Mouse (Mus musculus): ENCODE data around the gene Gdf10.

Gdf10 gene

GRCm38 (mm10) chr14:33923168-33924070 lies at the start of gene Gdf10:
TSS of gene Gdf10 (plus strand) at chr14:33923587.
- DNase-seq, result no peak

- no peak for DNase-seq
Observed at GRCm38 (mm10) chr14:33878826-33879225, 44.6 kb upstream of the Gdf10 start.

- DNase-seq, result no peak
Observed at GRCm38 (mm10) chr14:33880236-33880635, 43.2 kb upstream of the Gdf10 start.

- no peak for DNase-seq
Observed at GRCm38 (mm10) chr14:33881471-33881870, 41.9 kb upstream of the Gdf10 start.

GRCm38 (mm10) chr14:33883046-33883445 lies 40.3 kb upstream of the Gdf10 start:
- peak in 1 of 2 experiments; percentile 10 for DNase-seq

- DNase-seq, result no peak
Observed at GRCm38 (mm10) chr14:33885466-33885865, 37.9 kb upstream of the Gdf10 start.

GRCm38 (mm10) chr14:33888387-33889035 lies 34.9 kb upstream of the Gdf10 start:
- peak; percentile 11 to 14 for DNase-seq

GRCm38 (mm10) chr14:33889971-33890370 lies 33.4 kb upstream of the Gdf10 start:
- no peak for DNase-seq

- no peak for DNase-seq
Observed at GRCm38 (mm10) chr14:33891507-33891906, 31.9 kb upstream of the Gdf10 start.

GRCm38 (mm10) chr14:33895777-33896176 lies 27.6 kb upstream of the Gdf10 start:
- DNase-seq, result no peak

- DNase-seq, result no peak
Observed at GRCm38 (mm10) chr14:33896628-33897300, 26.6 kb upstream of the Gdf10 start.

- no peak for DNase-seq
Observed at GRCm38 (mm10) chr14:33902783-33903182, 20.6 kb upstream of the Gdf10 start.

- no peak for DNase-seq
Observed at GRCm38 (mm10) chr14:33903199-33903598, 20.2 kb upstream of the Gdf10 start.

- DNase-seq, result no peak
Observed at GRCm38 (mm10) chr14:33904851-33905250, 18.5 kb upstream of the Gdf10 start.

- peak; percentile 18 to 20 for DNase-seq
Observed at GRCm38 (mm10) chr14:33913727-33914126, 9.7 kb upstream of the Gdf10 start.

- DNase-seq, result no peak
Observed at GRCm38 (mm10) chr14:33914206-33914605, 9.2 kb upstream of the Gdf10 start.

GRCm38 (mm10) chr14:33920727-33921559 lies 2.4 kb upstream of the Gdf10 start:
- DNase-seq, result no peak

GRCm38 (mm10) chr14:33922771-33923167 lies 618 bp upstream of the Gdf10 start:
- no peak for DNase-seq

- no peak for DNase-seq
Observed at GRCm38 (mm10) chr14:33931853-33932252, 8.5 kb downstream of the Gdf10 start.

- DNase-seq, result peak; percentile 58 to 65
Observed at GRCm38 (mm10) chr14:33932935-33933703, 9.7 kb downstream of the Gdf10 start.

- peak; percentile 41 to 58 for DNase-seq
Observed at GRCm38 (mm10) chr14:33933778-33934317, 10.5 kb downstream of the Gdf10 start.

Data from cerebellum, adult 18-20 months (tissue).